Mouse (Mus musculus) ES-Bruce4 (cell line): ENCODE results near the gene Crocc2. TPM values are rescaled to one million over a fixed set of nuclear protein-coding genes. Genes with fewer than 3 reads are reported as not detected.
A peak's percentile ranks its signal among the peaks of the same experiment; 100 is the strongest.

Experiments
- H3K27ac ChIP-seq: 2 replicates; pipeline ENCODE4 v1.5.1; 2012; ENCODE audit warnings: low read length, inconsistent platforms; ENCODE audit not compliant: insufficient read depth
- H3K27me3 ChIP-seq: 2 replicates; pipeline ENCODE4 v1.6.1; 2012; ENCODE audit warnings: mild to moderate bottlenecking, low read length, inconsistent platforms; ENCODE audit not compliant: control insufficient read depth, poor library complexity, insufficient read depth, severe bottlenecking
- H3K36me3 ChIP-seq: 2 replicates; pipeline ENCODE4 v1.6.1; 2012; ENCODE audit warnings: inconsistent platforms, mild to moderate bottlenecking, low read length, moderate library complexity; ENCODE audit not compliant: control insufficient read depth, poor library complexity, insufficient read depth, severe bottlenecking
- H3K4me1 ChIP-seq: one replicate; pipeline ENCODE4 v1.8.1; 2011; ENCODE audit warnings: low read length; ENCODE audit not compliant: control insufficient read depth, insufficient read depth
- H3K4me3 ChIP-seq: 2 replicates; pipeline ENCODE4 v1.5.1; 2011; ENCODE audit warnings: low read depth, mild to moderate bottlenecking, low read length
- H3K9ac ChIP-seq: 2 replicates; pipeline ENCODE4 v1.6.1; 2012; ENCODE audit warnings: low read depth, mild to moderate bottlenecking, inconsistent platforms; ENCODE audit not compliant: poor library complexity, severe bottlenecking
- H3K9me3 ChIP-seq: replicated peaks from 2 replicates; pipeline ENCODE4 v1.6.1; 2012; ENCODE audit warnings: mild to moderate bottlenecking, low read length, inconsistent platforms; ENCODE audit not compliant: control insufficient read depth, poor library complexity, insufficient read depth, severe bottlenecking
- CTCF ChIP-seq: IDR thresholded peaks from one replicate; pipeline ENCODE4 v1.8.1; 2011; ENCODE audit warnings: low read depth, low read length
- EP300 ChIP-seq: IDR thresholded peaks from 2 replicates; pipeline ENCODE4 v1.6.1; 2011; ENCODE audit warnings: low read depth, low read length; ENCODE audit not compliant: insufficient read depth
- POLR2A ChIP-seq: IDR thresholded peaks from one replicate; pipeline ENCODE4 v1.8.1; 2011; ENCODE audit warnings: low read length; ENCODE audit not compliant: insufficient read depth
- polyA plus RNA-seq: library from polyadenylated mRNA; stranded (reverse); fragments of >200 nt; gene quantifications from 2 replicates; pipeline ENCODE4 v1.2.4, GENCODE M21; 2011; ENCODE audit warnings: low read depth; ENCODE audit not compliant: missing spikeins, insufficient read depth, insufficient read length

Gene Crocc2
- polyA plus RNA-seq, 1 experiment, result 0.09 TPM

DNA sequence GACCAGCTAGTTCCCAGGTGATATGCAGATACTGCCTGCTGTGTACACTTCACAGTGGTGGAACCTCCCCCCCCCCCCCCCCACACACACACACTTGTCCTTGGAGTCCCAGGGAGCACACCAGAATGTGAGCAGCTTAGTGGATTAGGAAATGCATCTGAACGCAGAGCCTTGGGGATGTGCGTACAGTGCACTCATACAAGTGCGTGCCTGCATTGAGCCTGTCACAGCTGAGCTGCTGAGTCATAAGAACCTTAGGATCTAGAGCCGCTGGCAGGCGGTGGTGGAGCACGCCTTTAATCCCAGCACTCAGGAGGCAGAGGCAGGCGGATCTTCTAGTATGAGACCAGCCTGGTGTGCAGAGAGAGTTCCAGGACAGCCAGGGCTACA is 59.4 kb downstream of the Crocc2 start:
- Histone ChIP-seq H3K9ac (no peak overlapping the region), H3K36me3 (no peaks in the 10 kb centered on the region), H3K27ac (no peak overlapping the region), H3K4me1 (no peaks in the 10 kb centered on the region), H3K27me3 (no peaks in the 10 kb centered on the region), H3K4me3 (no peak overlapping the region), H3K9me3 (no peaks in the 10 kb centered on the region)
- no peak for TF ChIP-seq EP300
- TF ChIP-seq CTCF, result no peak
- TF ChIP-seq POLR2A, result no peak

DNA sequence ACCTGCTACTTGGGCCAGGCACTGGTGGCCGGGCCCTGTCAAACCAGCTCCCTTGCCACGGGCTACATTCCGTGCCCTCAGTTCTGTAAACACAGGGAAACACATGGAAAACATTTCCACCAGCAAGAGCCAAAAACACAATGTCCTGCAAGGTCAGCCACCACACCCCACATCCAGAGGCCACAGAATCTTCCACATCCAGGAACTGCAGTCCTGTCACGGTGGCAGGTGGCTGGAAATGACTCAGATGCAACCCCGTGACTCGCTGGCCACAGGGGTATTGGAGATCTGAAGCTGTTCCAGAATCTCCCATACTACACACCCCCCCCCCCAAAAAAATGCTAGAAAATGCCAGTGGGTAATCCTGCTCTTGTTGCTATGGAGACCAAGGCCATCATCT is 60.7 kb downstream of the Crocc2 start:
- Histone ChIP-seq H3K4me1 (no peaks in the 10 kb centered on the region), H3K27ac (no peak overlapping the region), H3K36me3 (no peaks in the 10 kb centered on the region), H3K4me3 (no peak overlapping the region), H3K9ac (no peak overlapping the region), H3K27me3 (no peaks in the 10 kb centered on the region), H3K9me3 (no peaks in the 10 kb centered on the region)
- no peak for TF ChIP-seq POLR2A
- TF ChIP-seq CTCF, result no peak
- no peak for TF ChIP-seq EP300

DNA sequence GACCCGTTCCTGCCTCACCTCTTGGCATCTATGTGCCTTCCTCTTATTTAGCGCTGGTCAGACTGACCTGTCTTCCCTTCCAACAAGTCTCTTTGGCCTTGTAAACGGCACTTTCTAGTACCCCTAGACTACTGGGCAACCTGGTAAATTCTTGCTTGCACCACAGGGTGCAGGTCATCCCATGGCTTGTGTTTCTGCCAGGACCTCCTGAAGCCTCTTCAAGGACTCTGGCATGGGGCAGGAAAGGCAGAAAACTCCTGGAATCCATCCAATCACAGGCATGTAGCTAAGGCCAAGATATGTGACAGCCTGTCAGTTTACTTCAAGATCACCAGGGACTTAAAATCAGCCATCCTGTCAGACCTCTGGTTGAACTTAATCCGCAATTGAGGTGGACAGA is 61.1 kb downstream of the Crocc2 start:
- Histone ChIP-seq H3K4me1 (no peaks in the 10 kb centered on the region), H3K9ac (no peak overlapping the region), H3K27ac (no peak overlapping the region), H3K36me3 (no peaks in the 10 kb centered on the region), H3K4me3 (no peak overlapping the region), H3K27me3 (no peaks in the 10 kb centered on the region), H3K9me3 (no peaks in the 10 kb centered on the region)
- TF ChIP-seq POLR2A, result no peak
- no peak for TF ChIP-seq EP300

DNA sequence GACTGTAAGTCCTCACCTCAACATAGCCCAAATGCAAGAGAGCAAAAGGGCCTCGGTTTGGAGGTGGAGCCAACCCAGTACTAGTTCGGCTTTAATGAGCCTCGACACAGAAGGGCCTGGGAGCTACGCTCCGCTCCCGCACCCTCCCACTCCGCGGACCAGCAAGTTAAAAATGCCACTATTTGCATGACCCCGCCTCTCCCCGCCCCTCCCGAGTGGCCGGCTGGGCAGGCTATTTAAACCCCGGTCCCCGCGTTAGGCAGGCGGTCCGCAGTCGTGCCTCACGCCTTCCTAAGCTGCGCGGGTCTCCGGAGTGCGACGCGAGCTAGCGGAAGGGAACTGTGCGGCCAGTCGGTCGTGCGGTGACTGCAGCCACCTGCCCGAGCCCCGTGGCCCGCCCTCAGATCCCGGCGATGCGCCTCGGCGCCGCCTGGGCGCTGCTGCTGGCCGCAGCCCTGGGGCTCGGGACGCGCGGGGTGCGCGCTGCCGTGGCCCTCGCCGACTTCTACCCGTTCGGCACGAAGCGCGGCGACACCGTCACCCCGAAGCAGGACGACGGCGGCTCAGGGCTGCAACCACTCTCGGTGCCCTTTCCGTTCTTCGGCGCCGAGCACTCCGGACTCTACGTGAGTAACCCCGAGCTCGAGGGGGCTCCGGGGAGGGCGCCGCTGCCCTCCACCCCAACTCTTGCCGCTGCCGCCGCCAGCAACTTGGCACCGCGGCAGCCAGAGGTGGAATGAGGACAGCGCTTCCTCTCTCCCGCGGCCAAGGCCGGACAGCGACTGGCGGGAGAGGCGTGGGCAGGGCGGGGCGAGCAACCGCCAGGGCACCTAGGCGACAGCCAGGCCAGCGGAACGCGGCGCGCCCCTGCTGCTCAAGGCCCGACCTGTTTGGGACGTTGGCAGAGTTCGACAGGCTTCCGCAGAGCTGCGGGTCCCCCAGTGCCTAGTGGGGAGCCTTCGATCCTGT is 67.3 kb downstream of the Crocc2 start, which contains the start of gene Sned1:
Sned1 (plus strand) TSS at position 266 of the 969 bp plus-strand sequence.
- peak within 1 kb of the TSS; percentile 49 for H3K9ac ChIP-seq
- peak within 1 kb of the TSS; percentile 60 for H3K4me3 ChIP-seq
- H3K4me1 ChIP-seq, result no peaks in the 10 kb centered on the region
- no peaks in the 10 kb centered on the region for H3K9me3 ChIP-seq
- TF ChIP-seq POLR2A, result no peak
- TF ChIP-seq EP300, result no peak
- TF ChIP-seq CTCF, result no peak
- H3K27ac ChIP-seq, result no peak within 1 kb of the TSS
- H3K36me3 ChIP-seq, result no peaks in the 10 kb centered on the region
- H3K27me3 ChIP-seq, result no peaks in the 10 kb centered on the region

DNA sequence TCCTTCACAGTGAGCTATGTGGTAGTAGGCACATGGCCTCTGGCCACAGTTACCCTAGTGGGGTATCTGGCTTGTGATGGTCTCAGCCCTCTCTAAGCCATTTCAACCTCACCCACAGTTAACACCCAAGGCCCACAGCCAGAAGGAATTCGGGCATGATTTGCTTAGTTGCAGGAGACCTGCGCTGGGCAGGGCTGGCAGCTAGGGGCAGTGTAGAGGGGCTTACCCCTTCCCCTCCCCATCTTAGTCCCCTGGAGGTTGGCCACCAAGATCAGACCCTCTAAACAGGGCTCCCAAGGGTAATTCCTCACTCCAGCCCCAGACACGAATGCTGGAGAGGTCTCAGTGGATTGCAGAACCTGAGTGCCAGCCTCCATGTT is 68.0 kb downstream of the Crocc2 start:
- Histone ChIP-seq H3K9ac (peak overlapping the region; percentile 49), H3K4me3 (peak overlapping the region; percentile 60), H3K27me3 (no peaks in the 10 kb centered on the region), H3K27ac (no peak overlapping the region), H3K36me3 (no peaks in the 10 kb centered on the region), H3K4me1 (no peaks in the 10 kb centered on the region), H3K9me3 (no peaks in the 10 kb centered on the region)
- TF ChIP-seq POLR2A (no peak), CTCF (peak; percentile 59), EP300 (no peak)

DNA sequence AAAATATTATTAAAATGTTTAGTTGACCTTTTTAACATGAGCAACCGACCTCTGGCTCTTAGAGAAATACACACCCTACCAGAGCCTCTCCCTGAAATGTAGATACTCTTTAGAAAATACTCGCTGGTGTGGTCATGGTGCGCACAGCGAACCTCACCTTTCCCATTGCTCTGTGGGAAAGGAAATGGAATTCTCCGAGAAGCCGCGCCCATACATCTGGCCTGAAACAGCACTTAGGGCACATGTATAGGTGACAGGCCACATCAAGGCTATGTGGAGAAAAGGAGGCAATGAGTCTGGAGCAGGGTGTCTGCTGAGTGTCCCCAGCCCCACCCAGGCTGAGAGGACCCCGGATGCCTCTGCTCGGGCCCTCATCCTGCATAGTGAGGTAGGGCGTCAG is 69.2 kb downstream of the Crocc2 start:
- no peak overlapping the region for H3K9ac ChIP-seq
- H3K4me1 ChIP-seq, result no peaks in the 10 kb centered on the region
- H3K27ac ChIP-seq, result no peak overlapping the region
- TF ChIP-seq CTCF (no peak), POLR2A (no peak), EP300 (no peak)
- no peaks in the 10 kb centered on the region for H3K27me3 ChIP-seq
- no peaks in the 10 kb centered on the region for H3K36me3 ChIP-seq
- no peaks in the 10 kb centered on the region for H3K9me3 ChIP-seq
- H3K4me3 ChIP-seq, result no peak overlapping the region
